Mouse (Mus musculus) heart, adult 11 months (tissue): Measurements from ENCODE around the gene Gsx1.
A peak's percentile ranks its signal among the peaks of the same experiment; 100 is the strongest.

Experiments used
- DNase-seq: peaks from one replicate; pipeline ENCODE4 v3.0.0; 2022

The Gsx1 gene

DNA sequence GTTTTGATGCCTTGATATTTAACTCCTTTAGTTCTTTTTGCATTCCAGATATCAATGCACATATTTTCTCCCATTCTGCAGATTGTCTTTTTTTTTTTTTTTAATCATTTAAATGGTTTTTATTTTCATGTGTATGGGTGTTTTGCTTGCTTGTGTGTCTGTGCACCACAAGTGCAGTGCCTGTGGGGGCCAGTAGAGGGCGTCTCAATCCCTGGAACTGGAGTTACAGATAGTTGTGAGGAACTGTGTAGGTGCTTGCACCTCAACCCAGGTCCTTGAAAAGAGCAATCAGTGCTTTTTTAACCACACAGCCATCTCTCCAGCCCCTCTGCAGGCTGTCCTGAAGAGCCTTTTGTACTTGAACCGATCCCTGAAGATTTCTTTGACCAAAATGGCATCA is 20.0 kb downstream of the Gsx1 start:
- no peak for DNase-seq

DNA sequence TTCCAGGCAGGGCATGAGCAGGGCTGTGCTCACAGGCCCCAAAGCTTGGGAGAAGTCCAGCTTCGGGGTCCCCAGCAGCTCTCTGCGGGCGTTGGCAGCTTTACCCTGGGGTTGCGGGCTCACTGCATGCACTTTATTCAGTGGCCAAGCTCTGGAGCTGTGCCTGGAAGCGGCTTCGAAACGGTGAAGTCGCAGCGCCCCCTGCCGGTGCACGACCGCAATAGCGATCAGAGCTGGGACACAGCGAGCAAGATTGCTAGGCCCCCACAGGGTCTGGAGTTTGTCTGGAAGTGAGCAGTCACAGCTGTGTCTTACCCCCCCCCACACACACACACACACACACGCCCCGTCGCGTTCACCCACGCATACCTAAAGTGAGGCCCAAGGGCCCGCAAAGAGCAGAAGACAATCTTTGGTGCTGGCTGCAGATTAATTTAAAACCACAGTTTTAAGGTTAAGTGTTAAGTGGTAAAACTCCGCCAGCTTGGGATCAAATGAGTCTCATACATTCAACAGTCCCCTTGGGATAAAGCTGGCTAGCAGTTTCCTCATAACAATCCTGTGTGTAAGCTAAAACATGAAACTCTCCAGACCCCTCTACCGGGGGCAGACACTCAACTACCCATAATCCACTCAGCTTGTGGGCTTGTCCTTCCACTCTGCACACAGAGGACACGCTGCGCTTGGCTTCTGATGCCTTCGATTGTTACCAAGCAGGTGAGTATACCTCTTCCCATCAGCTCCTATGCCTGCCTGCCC is 39.0 kb downstream of the Gsx1 start:
- peak; percentile 93 for DNase-seq

DNA sequence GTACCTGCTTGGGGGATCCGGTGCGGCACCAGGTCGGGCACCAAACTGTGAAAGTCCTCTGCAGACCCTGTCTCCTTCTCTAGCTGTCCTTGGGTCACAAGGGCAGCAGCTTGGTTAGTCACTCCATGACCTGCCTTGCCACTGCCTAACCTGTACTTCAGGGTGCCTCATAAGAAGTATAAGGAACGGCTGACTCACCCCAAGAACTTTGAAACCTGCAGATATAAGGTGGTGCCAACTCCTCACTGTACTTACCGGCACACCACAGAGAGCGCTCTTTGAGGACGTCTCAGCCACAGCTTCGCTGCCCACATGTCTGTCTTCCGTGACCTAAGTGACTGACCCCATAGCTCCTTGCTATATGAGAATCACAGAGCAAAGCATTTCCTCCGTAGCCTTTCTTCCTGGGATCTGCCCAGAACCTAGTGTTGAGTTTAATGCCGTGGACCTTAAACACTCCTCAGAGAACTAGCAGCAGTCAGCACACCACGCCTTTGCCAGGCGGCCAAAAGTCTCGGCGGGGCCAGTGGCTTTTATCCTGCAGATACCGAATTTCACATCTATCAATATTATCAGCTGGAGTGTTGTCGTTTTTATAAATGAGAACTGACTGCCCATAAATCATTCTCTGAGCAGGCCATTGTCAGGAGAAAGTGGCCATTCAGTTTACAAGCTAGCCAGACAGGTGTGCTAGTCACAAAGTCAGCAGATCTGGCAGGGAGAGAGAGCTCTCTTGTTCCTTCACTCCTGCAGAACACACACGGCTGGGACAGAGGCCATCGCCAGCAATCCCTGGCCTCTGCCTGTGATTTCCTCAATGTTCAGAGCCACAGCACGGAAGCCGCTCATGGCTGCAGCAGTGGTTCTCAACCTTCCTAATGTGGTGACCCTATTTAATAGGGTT is 47.2 kb downstream of the Gsx1 start:
- no peak for DNase-seq
